Comparison of ENCODE assay signal across 8 mouse cellular contexts in the genomic region with DNA sequence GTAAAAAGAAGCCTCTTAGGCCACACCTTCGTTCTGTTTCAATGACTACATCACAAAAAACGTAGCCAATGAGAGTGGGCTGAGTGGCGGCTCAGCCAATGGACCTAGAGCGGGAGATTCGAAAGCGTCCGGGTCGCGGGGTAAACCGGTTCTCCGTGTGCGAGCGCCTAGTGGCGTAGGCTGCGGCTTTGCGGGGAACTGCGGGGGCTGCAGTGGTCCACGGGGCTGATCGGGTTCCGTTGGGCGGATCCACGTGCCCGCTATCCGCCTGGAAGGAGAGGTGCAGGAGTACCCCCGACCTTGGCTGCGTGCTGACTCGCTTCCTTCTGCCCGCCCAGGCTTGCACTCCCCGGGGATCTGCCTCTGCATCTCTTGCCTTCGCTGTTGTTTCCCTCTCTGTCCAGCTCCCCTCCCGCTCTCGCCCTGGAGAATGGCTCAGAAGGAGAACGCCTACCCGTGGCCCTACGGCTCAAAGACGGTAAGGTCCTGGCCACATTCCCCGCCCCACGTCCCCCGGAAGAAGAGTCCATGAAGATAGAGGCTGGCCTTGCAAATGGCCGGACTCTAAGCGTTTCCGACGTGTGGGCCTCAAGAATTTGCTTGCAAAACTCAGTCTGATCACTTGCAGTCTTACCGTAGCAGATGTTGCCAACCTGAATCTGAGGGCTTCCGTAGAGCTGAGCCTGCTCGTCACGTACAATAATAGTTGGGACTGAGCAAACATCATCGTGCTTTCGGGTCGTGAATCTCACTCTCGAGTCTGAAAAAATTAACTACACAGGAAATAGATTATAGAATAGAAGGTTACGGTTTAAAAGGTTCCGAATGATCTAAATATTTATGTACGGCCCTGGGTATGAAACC. TPM values are rescaled to one million over a fixed set of nuclear protein-coding genes. Genes with fewer than 3 reads are reported as not detected.
A peak's percentile ranks its signal among the peaks of the same experiment; 100 is the strongest.
DNase-seq lines count a peak whose midpoint lies in the region; ATAC-seq and TF ChIP-seq lines count a peak whose summit lies in the region.

Gene Aurkb (plus strand): TSS at position 117 of the 864 bp plus-strand sequence.

- H3K9ac ChIP-seq in liver, embryonic 11.5 days (ENCODE audit: low read depth, low read length) = peak within 1 kb of the TSS; percentile 97

- H3K4me2 ChIP-seq in liver, embryonic 11.5 days = peak within 1 kb of the TSS; percentile 97
- H3K4me2 ChIP-seq in myocyte (ENCODE audit: low read depth) = peak within 1 kb of the TSS; percentile 81

- TF ChIP-seq POLR2A in myocyte (IDR thresholded peaks at IDR 0.05; ENCODE audit: insufficient read length, low read depth) = peak; percentile 62

- H3K27me3 ChIP-seq in embryonic facial prominence, embryonic 10.5 days (replicated peaks; ENCODE audit: low read depth, poor library complexity, severe bottlenecking) = no peaks in the 10 kb centered on the region
- no peaks in the 10 kb centered on the region for H3K27me3 ChIP-seq in liver, embryonic 11.5 days (replicated peaks; ENCODE audit: control insufficient read depth, insufficient read depth, low read length)
- no peaks in the 10 kb centered on the region for H3K27me3 ChIP-seq in myocyte (ENCODE audit: control insufficient read depth, insufficient read depth, insufficient read length)
- no peaks in the 10 kb centered on the region for H3K27me3 ChIP-seq in splenic B cell, adult 2 months (ENCODE audit: control insufficient read depth, insufficient read depth, low read length, poor library complexity, severe bottlenecking)

- peak within 1 kb of the TSS; percentile 98 for H3K27ac ChIP-seq in embryonic facial prominence, embryonic 10.5 days (replicated peaks)
- peak within 1 kb of the TSS; percentile 95 for H3K27ac ChIP-seq in liver, embryonic 11.5 days (ENCODE audit: low read depth, low read length)

- H3K4me3 ChIP-seq in embryonic facial prominence, embryonic 10.5 days = peak within 1 kb of the TSS; percentile 93
- H3K4me3 ChIP-seq in liver, embryonic 11.5 days (ENCODE audit: low read depth, low read length) = peak within 1 kb of the TSS; percentile 94
- H3K4me3 ChIP-seq in myocyte = peak within 1 kb of the TSS; percentile 90

- H3ac ChIP-seq in myocyte (ENCODE audit: control insufficient read depth, insufficient read length) = peak within 1 kb of the TSS; percentile 35

- peak; percentile 85 for DNase-seq in B cell, adult 2 months
- DNase-seq in adrenal gland, postnatal 14 days = peak; percentile 93
- peak; percentile 92 for DNase-seq in embryonic facial prominence, embryonic 10.5 days (ENCODE audit: low spot score)
- peak; percentile 87 to 89 for DNase-seq in heart, adult 18-20 months
- peak; percentile 74 for DNase-seq in kidney, adult 18-20 months
- DNase-seq in liver, embryonic 11.5 days (ENCODE audit: low spot score) = peak; percentile 87
- DNase-seq in splenic B cell, adult 2 months (ENCODE audit: low read depth, low spot score) = peak; percentile 92

- peaks cover 50% of the 10 kb centered on the region for H3K79me2 ChIP-seq in myocyte (ENCODE audit: control insufficient read depth, insufficient read depth)

- peaks cover 41% of the 10 kb centered on the region for H3K4me1 ChIP-seq in embryonic facial prominence, embryonic 10.5 days
- peaks cover 18% of the 10 kb centered on the region for H3K4me1 ChIP-seq in liver, embryonic 11.5 days (replicated peaks; ENCODE audit: control insufficient read depth, insufficient read depth, low read length)

- ATAC-seq in liver, embryonic 11.5 days (replicated peaks; ENCODE audit: low FRiP score) = peak; percentile 82

- WGBS in embryonic facial prominence, embryonic 10.5 days = 1% methylated on average over 54 of the region's 54 CpGs
- WGBS in liver, embryonic 11.5 days = under 1% methylated on average over 54 of the region's 54 CpGs

- H3K36me3 ChIP-seq in embryonic facial prominence, embryonic 10.5 days (replicated peaks) = peaks cover 37% of the 10 kb centered on the region
- H3K36me3 ChIP-seq in liver, embryonic 11.5 days (ENCODE audit: control insufficient read depth, insufficient read depth, low read length) = peaks cover 22% of the 10 kb centered on the region
- no peaks in the 10 kb centered on the region for H3K36me3 ChIP-seq in myocyte (ENCODE audit: control insufficient read depth, insufficient read depth)
- H3K36me3 ChIP-seq in splenic B cell, adult 2 months (ENCODE audit: control insufficient read depth, insufficient read depth, low read length, poor library complexity, severe bottlenecking) = no peaks in the 10 kb centered on the region

- no peaks in the 10 kb centered on the region for H3K9me3 ChIP-seq in embryonic facial prominence, embryonic 10.5 days
- H3K9me3 ChIP-seq in liver, embryonic 11.5 days (ENCODE audit: control insufficient read depth, low read length) = no peaks in the 10 kb centered on the region

TF ChIP-seq in myocyte, 11 proteins besides CTCF, POLR2A, EP300 and RAD21:
- TF ChIP-seq POLR2AphosphoS2 (IDR thresholded peaks at IDR 0.05; ENCODE audit: insufficient read length, low read depth) (peak; percentile 80), USF1 (IDR thresholded peaks at IDR 0.05; ENCODE audit: low read depth) (no peak), E2F4 (IDR thresholded peaks at IDR 0.05; ENCODE audit: insufficient read depth) (peak; percentile 98)
TF ChIP-seq in myocyte: peak in this region for 2.

RNA-seq across cellular contexts. Expression of gene Aurkb, which starts in this region (rescaled TPM):
- 17.1 and 18.8 TPM in 2 replicates for total RNA-seq in adrenal gland, postnatal 14 days (2021)
- 215 and 218 TPM in 2 replicates for polyA plus RNA-seq in embryonic facial prominence, embryonic 10.5 days (2016; fragmentation: Nextera tagmentation; extraction: Ambion mirVana)
- 1 to 10 TPM in 1 of 2 experiments, under 1 TPM in 1; 0.67 to 1.5 TPM for total RNA-seq in heart, adult 18-20 months (2021)
- polyA plus RNA-seq in liver, embryonic 11.5 days (2014; fragmentation: Nextera tagmentation; extraction: Ambion mirVana) = 168 and 170 TPM in 2 replicates
- 28.2 TPM for polyA plus RNA-seq in myocyte (2012; fragmentation: generic; extraction: Trizol)

Comparison
In these comparisons a context has a peak if more than half of its experiments do, and no peak if none do; other contexts are left out.
1. Peak in every context shown above with its lines: DNase-seq, ATAC-seq, H3K4me3 ChIP-seq and H3K27ac ChIP-seq.